Mouse (Mus musculus): ENCODE measurements around the gene Gm10318.

The Gm10318 gene

GRCm38 (mm10) chr10:77852559-77852958, at the start of gene Gm10318:
Gene Gm10318, plus strand, starts transcription at chr10:77852859.
- no peak for DNase-seq (ENCODE audit: low read depth, low spot score)

GRCm38 (mm10) chr10:77804095-77804494, 48.6 kb upstream of the Gm10318 start:
- DNase-seq (ENCODE audit: low read depth, low spot score), result no peak

- no peak for DNase-seq (ENCODE audit: low read depth, low spot score)
Observed at GRCm38 (mm10) chr10:77811743-77812142, 40.9 kb upstream of the Gm10318 start, which contains the start of gene Gm9507. Gene Gm9507, minus strand, starts transcription at chr10:77811843.

- no peak for DNase-seq (ENCODE audit: low read depth, low spot score)
Observed at GRCm38 (mm10) chr10:77814382-77814781, 38.3 kb upstream of the Gm10318 start, which contains the start of gene Gm2696. Gene Gm2696, plus strand, starts transcription at chr10:77814682.

- no peak for DNase-seq (ENCODE audit: low read depth, low spot score)
Observed at GRCm38 (mm10) chr10:77815514-77815913, 37.1 kb upstream of the Gm10318 start.

- DNase-seq (ENCODE audit: low read depth, low spot score), result no peak
Observed at GRCm38 (mm10) chr10:77818523-77818922, 34.1 kb upstream of the Gm10318 start.

- no peak for DNase-seq (ENCODE audit: low read depth, low spot score)
Observed at GRCm38 (mm10) chr10:77819203-77819602, 33.5 kb upstream of the Gm10318 start.

GRCm38 (mm10) chr10:77826951-77827350, 25.7 kb upstream of the Gm10318 start, which contains the start of gene Krtap10-4:
Gene Krtap10-4, minus strand, starts transcription at chr10:77827095.
- no peak for DNase-seq (ENCODE audit: low read depth, low spot score)

- DNase-seq (ENCODE audit: low read depth, low spot score), result no peak
Observed at GRCm38 (mm10) chr10:77835647-77836046, 17.0 kb upstream of the Gm10318 start, which contains the start of gene Krtap10-10. Gene Krtap10-10, plus strand, starts transcription at chr10:77835947.

GRCm38 (mm10) chr10:77839006-77839405, 13.7 kb upstream of the Gm10318 start:
- no peak for DNase-seq (ENCODE audit: low read depth, low spot score)

GRCm38 (mm10) chr10:77846503-77846902, 6.2 kb upstream of the Gm10318 start, which contains the start of gene Gm36176:
Gene Gm36176, plus strand, starts transcription at chr10:77846803.
- DNase-seq (ENCODE audit: low read depth, low spot score), result no peak

GRCm38 (mm10) chr10:77846961-77847360, 5.7 kb upstream of the Gm10318 start:
- DNase-seq (ENCODE audit: low read depth, low spot score), result no peak

- no peak for DNase-seq (ENCODE audit: low read depth, low spot score)
Observed at GRCm38 (mm10) chr10:77847538-77847937, 5.1 kb upstream of the Gm10318 start.

- no peak for DNase-seq (ENCODE audit: low read depth, low spot score)
Observed at GRCm38 (mm10) chr10:77861675-77862074, 9.0 kb downstream of the Gm10318 start, which contains the start of gene Gm3285. Gene Gm3285, plus strand, starts transcription at chr10:77861975.

- DNase-seq (ENCODE audit: low read depth, low spot score), result no peak
Observed at GRCm38 (mm10) chr10:77864067-77864761, 11.6 kb downstream of the Gm10318 start.

GRCm38 (mm10) chr10:77864762-77865143, 12.1 kb downstream of the Gm10318 start:
- DNase-seq (ENCODE audit: low read depth, low spot score), result no peak

GRCm38 (mm10) chr10:77867546-77867945, 14.9 kb downstream of the Gm10318 start:
- DNase-seq (ENCODE audit: low read depth, low spot score), result no peak

- no peak for DNase-seq (ENCODE audit: low read depth, low spot score)
Observed at GRCm38 (mm10) chr10:77869651-77870050, 17.0 kb downstream of the Gm10318 start.

GRCm38 (mm10) chr10:77878985-77879384, 26.3 kb downstream of the Gm10318 start:
- DNase-seq (ENCODE audit: low read depth, low spot score), result no peak

- no peak for DNase-seq (ENCODE audit: low read depth, low spot score)
Observed at GRCm38 (mm10) chr10:77880305-77880704, 27.6 kb downstream of the Gm10318 start.

GRCm38 (mm10) chr10:77882553-77882952, 29.9 kb downstream of the Gm10318 start:
- DNase-seq (ENCODE audit: low read depth, low spot score), result no peak

GRCm38 (mm10) chr10:77886007-77886747, 33.5 kb downstream of the Gm10318 start:
- no peak for DNase-seq (ENCODE audit: low read depth, low spot score)
